Mouse (Mus musculus) E14TG2a.4 (cell line): ENCODE data around the gene Ring1.

ENCODE experiments used
- CTCF ChIP-seq: conservative IDR thresholded peaks from 2 replicates; pipeline ENCODE4 v1.5.1; 2014; ENCODE audit warnings: low read length
- NANOG ChIP-seq: IDR thresholded peaks from 2 replicates; pipeline ENCODE4 v1.6.1; 2014; ENCODE audit warnings: borderline replicate concordance, low read length, mixed read lengths
- POU5F1 ChIP-seq: IDR thresholded peaks from 2 replicates; pipeline ENCODE4 v1.6.1; 2014; ENCODE audit warnings: low read length, borderline replicate concordance

GRCm38 (mm10) chr17:34023678-34024077 is 802 bp downstream of the Ring1 start:
- no peak for TF ChIP-seq POU5F1
- no peak for TF ChIP-seq CTCF
- TF ChIP-seq NANOG, result no peak
